Mouse (Mus musculus) gastrocnemius, postnatal 36 days (tissue): ENCODE results near the gene Rpl14. TPM values are rescaled to one million over a fixed set of nuclear protein-coding genes. Genes with fewer than 3 reads are reported as not detected.

Source experiments
- DNase-seq, 2 experiments: peaks; one replicate each; pipeline ENCODE4 v3.0.0; 2022
- intact Hi-C: fragments of 180-260 bp; cut with DNase I; formaldehyde crosslinking; loops from one replicate; pipeline ENCODE4 v1.15.1; 2025
- total RNA-seq, 2 experiments: library from RNA; stranded (reverse); gene quantifications; 2 replicates each; pipeline ENCODE4 v1.2.3; 2021

The Rpl14 gene
- total RNA-seq, 2 experiments from 2014 or later = 252 to 291 TPM

DNA sequence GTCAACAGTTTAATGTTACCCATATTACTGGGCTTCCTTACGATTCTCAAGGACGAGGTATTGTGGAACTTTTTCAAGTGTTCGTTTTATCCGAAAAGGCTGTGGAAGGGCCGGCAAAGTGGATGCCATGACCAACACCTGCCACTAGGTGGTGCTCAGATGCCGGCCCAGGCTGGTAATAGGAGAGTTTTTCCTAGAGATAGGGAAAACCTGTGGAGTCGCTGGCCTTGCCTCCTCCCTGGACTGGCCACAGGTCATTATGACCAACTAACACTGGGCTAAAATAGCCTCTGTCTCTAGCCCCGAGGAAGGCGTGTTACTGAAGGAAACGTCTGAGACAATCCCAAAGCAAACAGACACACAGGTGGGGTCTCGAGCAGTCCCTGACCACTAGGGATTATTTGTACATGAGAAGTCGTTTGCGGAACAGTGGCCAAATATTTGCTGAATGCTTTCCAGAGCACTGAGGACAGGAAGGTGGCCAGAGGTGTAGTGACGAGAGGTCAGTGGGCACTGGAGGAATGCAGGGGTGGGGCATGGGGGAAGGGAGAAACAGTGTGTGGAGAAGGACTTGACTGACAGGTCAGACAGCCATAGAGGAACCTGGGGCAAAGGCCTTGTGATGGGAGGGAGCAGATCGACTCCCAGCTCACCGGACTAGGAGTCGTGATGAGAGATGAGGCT lies 30.4 kb downstream of the Rpl14 start:
- intact Hi-C loops = loop anchor here (5.0 to 10.0 kb wide), 3 partner anchors 136 to 493 kb away; no protein-coding TSS in a partner anchor
- peak; percentile 60 to 73 for DNase-seq

DNA sequence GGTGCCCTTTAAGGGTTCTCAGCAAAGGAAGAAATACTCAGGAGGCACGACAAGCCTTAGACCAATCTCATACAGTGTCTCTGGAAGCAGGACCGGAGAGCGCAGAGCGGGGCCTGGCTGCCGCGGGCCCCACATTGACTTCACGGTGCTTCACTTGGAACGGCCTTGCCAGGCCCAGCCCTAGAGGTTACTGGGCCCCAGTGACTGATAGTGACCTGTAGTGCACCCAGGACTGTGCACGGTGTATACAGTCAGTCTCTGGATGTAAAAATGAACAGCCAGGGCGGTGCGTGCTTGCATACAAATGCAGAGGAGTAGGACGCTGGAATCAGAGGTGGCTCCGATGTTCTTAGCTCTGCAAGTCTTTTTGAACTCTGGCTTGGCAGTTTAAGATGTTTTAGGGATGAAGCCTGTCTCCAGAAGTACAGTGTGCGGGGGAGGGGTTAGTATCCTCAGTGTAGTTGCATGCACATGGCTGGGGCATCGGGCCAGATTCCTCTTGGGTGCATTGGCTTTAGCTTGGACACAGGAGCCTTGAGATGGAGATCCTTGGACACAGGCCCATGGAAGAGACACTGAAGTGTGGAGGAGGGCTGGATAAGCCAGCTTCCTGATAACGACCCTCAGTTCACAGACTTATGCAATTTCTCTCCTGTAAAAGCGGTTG lies 31.1 kb downstream of the Rpl14 start:
- no peak for DNase-seq
- intact Hi-C loops = loop anchor here (5.0 to 10.0 kb wide), 3 partner anchors 135 to 492 kb away; no protein-coding TSS in a partner anchor

DNA sequence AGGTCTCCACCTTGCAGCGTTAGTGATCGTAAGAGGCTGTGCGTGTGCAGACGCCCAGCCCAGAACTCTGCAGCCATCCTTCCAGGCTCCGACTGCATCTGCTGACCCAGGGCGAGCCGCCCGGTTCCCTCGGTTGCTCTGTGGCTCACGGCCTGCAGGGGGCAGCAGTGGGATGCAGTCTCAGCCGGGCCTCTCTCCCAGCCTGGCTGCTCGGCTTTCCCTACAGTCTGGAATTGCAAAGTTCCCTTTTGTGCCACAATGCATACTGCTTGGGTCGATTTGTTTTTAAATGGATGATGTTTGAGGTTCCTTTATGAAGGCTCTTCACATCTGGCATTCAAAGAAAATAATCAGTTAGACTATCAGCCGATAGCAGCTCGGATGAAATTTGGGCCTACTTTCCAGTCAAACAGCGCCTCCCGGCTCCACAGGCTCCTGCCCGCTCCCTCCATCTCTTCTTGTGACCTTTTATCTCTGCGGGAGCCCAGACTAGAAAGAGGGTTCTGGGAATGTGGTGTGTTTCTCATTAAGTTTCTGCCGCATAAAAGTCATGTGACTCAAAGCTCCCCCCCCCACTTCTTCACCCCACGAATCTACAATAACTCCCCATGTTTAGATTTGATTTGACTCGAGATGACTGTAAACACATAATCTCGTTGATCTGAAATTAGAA lies 31.7 kb downstream of the Rpl14 start:
- intact Hi-C loops = loop anchor here (5.0 to 10.0 kb wide), 3 partner anchors 134 to 492 kb away; no protein-coding TSS in a partner anchor
- peak; percentile 84 to 92 for DNase-seq

DNA sequence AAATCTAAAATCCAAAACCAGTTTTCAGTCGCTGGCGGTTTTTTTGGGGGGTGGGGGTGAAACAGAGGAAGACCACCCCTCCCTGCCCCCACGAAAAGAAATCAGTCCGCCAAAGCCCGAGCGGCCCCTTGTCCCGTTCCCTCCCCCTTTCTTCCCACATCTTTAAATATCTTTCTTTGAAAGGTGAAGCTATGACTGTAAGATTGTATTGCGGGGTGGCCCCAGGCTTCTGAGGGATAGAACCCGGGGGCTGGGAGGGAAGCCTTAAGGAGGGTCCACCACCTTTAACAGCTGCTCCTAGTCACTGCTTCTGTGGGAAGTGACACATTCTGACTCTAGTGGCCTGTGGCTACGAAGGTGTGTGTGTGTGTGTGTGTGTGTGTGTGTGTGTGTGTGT lies 32.3 kb downstream of the Rpl14 start:
- DNase-seq = no peak
- intact Hi-C loops = loop anchor here (5.0 to 10.0 kb wide), 3 partner anchors 134 to 491 kb away; no protein-coding TSS in a partner anchor

DNA sequence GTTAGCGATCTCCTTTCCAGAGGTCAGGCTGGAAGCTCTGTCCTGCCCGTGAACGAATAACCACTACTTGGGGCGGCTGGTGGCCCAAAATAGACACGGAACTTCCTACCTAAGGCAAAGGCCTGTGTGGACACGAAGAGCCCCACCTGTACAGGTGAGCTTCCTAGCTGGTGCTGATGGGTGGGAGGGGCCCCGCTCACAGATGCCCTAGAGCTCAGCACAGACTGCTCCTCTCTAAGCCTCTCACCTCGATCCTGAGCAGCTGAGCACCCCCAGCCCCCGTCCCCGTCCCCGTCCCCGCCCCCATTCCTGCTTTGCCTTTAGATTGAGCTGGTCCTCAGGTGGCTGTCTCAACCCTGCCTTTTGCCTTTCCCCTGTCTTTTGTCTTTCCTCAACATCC lies 32.7 kb downstream of the Rpl14 start:
- no peak for DNase-seq

DNA sequence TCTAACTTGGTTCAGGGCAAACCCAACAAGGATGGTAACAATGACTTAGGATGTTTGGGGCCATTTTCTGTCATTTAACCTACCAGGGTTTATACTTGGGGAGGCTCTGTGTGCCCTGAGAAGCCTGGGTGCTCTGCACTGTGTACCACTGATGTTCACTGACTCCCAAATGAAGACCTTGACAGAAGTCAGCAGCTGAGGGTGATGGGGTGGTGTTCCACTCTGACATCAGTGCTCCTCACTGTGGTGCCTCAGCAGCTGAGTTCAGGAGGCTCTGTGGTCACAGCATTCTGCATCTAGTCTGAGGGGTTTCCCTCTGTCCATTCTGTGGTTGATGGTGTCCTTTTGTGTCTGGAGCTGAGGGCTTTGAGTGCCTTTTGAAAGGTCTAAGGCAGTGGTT lies 39.8 kb downstream of the Rpl14 start:
- intact Hi-C loops = no loop called here
- no peak for DNase-seq

More for the DNA sequence above, 32.7 kb downstream of the Rpl14 start:
- intact Hi-C loops = loop anchor here (5.0 to 10.0 kb wide), 3 partner anchors 133 to 491 kb away; no protein-coding TSS in a partner anchor

DNA sequence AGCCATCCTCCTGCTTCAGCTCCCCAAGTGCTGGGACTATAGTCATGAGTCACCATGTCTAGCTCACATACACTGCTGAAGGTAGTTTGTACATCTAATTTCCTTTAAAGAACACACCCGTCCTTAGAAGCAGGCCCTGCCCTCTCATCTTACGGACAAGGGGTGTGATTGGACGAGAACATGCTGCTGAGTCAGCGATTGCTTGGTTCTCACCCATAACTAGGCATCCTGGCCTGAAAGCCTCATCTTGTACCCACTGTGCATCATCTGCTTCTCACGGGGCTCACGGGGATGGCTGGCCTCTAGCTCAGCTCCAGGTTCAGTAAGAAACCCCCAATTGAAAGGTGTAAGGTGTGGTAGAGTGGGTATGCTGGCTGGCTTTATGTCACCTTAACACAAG lies 42.8 kb downstream of the Rpl14 start:
- intact Hi-C loops = no loop called here
- DNase-seq = no peak

DNA sequence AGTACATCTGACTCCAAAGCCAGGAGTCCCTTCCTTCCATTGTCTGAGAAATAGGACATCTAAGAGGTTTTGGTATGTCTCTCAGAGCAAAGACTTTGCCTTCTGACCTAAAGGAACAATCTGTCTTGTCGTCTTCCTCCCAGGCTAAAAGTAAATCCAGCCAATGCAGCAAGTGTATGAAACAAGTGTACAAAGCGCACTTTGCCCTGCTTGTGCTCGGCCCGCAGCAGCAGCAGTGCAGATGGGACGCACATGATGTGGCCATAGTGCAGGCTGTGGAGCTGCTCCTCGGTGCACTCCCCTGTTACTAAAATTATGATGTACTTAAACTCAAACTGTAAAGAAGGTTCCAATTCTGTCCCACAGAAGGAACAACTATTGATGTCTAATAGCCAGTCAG lies 46.9 kb downstream of the Rpl14 start:
- DNase-seq = no peak

DNA sequence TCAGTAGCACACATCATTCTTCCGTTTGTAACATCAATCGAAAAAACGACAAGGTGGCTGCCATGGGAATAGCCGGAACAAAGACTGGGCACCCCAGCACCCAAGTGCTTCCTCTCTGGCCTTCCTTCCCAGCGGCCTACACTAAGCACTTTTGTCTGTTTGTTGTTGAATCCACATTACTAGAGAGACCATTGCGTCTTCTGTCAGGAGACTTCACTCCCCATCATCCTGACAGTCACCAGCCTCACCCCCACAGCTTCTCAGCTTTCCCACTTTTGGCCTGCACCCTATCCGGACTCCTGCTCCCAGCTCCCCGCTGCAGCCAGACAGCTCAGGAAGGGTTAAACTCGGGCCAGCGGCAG lies 48.1 kb downstream of the Rpl14 start:
- DNase-seq = no peak
- intact Hi-C loops = no loop called here

More for the DNA sequence above, 46.9 kb downstream of the Rpl14 start:
- intact Hi-C loops = no loop called here

DNA sequence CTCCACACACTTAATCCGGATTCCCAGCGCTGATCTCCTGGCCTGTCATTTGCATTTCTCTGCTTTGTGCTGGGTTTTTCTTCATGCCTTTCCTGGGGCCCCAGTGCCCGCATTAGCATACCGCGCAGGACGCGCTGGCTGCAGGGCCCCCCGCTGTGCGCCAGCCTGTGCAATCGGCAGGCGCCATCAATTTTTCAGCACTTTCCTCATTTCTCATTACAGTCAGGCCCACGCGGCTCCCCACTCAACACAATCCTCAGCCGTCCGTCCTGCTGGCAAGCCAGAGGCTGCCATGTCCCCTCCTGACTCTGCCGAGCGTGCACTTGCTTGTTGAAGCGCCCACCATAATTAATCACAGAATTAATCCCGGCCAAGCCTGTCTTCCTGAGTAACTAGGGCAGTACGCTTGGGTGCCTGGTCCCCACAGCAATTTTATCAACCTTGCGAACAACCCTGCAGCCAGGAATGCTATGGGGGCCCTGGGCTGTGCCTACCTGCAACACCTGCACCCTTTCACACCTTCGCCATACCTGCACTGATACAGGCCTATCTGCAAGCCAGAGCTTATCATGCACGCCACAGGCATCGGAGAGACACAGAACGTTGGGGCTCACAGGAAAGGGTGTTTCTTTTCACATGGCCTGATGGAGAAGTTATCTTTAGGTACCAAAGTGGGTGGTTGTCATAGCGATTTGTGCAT lies 48.6 kb downstream of the Rpl14 start:
- no peak for DNase-seq
- intact Hi-C loops = no loop called here

DNA sequence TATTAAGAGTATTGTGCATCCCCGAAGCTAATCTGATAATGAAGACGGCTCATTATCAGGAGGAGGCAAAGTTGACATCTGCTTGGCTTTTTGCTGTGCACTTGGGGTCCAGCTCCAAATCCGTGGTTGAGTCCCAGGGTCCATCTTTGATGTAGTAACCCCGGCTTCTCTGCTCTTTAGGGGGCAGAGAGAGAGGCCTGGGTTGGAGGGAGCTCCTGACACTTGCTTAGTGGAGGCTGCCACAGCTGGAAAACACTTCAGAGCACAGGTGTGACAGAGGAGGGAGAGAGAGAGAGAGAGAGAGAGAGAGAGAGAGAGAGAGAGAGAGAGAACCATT lies 49.1 kb downstream of the Rpl14 start:
- no peak for DNase-seq
- intact Hi-C loops = no loop called here

Other genes with a start within 250 kb of the Rpl14 start
- 10 to 100 TPM; 27.1 to 36.4 TPM for gene Eif1b, start 79.2 kb upstream of the Rpl14 start, total RNA-seq
- not detected for gene Entpd3, start 31.6 kb upstream of the Rpl14 start, total RNA-seq